Mouse (Mus musculus): ENCODE measurements around the gene Mnx1. TPM values are rescaled to one million over a fixed set of nuclear protein-coding genes. Genes with fewer than 3 reads are reported as not detected.

The Mnx1 gene
- polyA plus RNA-seq (2014; fragmentation: Illumina TruSeq; extraction: RNeasy Lipid Tissue Mini Kit (QIAGEN cat#74804); ENCODE audit: low read depth, low replicate concordance), result not detected

DNA sequence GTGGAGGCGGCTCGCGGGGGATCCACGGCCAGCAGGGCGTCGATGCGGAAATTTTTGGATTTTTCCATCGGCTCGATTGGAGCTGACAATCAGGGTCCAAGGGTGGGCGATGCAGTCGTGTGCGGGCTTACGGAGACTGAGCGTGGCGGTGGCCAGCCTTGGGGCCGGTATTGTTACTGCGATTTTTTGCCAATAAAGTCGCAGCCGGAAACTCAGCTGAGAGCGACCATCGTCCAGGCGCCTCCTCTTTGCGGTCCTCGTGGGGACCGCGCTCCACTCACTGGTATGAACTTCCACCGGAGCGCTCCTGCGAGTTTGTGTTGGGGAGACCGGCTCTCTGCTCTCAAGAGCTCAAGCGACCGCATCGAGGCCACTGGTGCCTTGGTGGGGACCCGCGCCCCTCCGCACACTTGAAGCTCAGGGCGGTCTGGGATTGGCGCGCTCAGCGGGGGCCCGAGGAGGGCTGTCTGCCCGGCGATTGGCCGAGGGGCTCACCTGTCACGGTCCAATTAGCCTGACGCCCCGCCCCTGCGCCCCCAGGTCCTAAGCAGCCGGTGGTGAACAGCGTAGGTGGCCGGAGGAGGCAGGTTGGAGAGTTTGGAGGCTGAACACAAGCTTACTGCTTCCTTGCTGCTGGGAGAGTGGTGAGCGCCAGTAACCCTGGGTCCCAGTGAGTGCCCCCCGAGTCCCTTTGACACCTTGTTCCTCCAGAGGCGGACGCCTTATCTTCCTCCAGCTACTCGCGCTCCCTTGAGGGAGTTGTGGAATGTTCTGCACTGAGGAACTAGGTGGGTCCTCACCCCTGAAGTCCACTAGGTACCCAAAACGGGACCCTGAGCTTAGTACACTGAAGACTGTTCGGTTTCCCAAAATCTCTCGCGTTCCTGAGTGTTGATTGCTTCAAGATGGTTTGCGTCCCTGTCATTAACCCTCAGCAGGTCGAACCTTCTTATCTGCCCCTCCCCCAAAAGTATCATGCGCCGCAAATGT, at the start of gene Mnx1:
TSS of gene Mnx1 (minus strand) at position 263 of the 990 bp plus-strand sequence.

DNA sequence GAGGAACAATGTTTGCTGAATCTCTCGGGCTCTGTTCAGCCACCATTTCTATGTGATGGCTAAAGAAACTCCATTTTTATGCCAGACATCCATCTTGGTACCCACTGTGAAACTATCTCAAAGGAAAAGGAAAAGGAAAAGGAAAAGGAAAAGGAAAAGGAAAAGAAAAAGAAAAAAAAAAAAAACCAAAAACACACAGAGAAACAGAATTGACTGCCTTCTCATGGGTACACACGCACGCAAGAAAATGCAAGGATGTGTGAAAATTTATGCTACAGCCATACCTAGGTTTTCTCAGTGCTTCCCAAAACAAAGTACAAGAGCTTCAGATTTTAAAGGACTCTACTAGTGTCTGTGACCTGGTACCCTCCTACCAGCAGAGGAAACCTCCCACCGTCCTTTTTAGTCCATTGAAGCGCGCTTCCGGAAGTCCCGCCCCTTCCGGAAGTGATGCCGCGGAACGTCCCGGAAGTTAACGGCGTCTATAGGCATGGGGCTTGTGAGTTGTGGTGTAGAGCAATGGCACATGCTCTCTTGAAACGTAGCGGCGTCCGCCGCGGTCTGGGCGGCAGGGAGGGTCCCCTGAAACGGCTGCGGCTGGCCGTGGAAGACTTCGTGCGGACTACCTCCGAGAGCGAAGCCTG, 43.9 kb downstream of the Mnx1 start, which contains the start of gene Nom1:
TSS of gene Nom1 (plus strand) at position 437 of the 644 bp plus-strand sequence.

Other genes starting within 250 kb of the Mnx1 start
- gene Lmbr1, start 100.1 kb downstream of the Mnx1 start, polyA plus RNA-seq (2014; fragmentation: Illumina TruSeq; extraction: RNeasy Lipid Tissue Mini Kit (QIAGEN cat#74804); ENCODE audit: low read depth, low replicate concordance), result 12.1 TPM
- gene Nom1, start 43.8 kb downstream of the Mnx1 start, polyA plus RNA-seq (2014; fragmentation: Illumina TruSeq; extraction: RNeasy Lipid Tissue Mini Kit (QIAGEN cat#74804); ENCODE audit: low read depth, low replicate concordance), result 17.9 TPM
- gene Ube3c, start 90.8 kb upstream of the Mnx1 start, polyA plus RNA-seq (2014; fragmentation: Illumina TruSeq; extraction: RNeasy Lipid Tissue Mini Kit (QIAGEN cat#74804); ENCODE audit: low read depth, low replicate concordance), result 22.0 TPM